9 mouse cellular contexts compared by ENCODE assay signal in the genomic region with DNA sequence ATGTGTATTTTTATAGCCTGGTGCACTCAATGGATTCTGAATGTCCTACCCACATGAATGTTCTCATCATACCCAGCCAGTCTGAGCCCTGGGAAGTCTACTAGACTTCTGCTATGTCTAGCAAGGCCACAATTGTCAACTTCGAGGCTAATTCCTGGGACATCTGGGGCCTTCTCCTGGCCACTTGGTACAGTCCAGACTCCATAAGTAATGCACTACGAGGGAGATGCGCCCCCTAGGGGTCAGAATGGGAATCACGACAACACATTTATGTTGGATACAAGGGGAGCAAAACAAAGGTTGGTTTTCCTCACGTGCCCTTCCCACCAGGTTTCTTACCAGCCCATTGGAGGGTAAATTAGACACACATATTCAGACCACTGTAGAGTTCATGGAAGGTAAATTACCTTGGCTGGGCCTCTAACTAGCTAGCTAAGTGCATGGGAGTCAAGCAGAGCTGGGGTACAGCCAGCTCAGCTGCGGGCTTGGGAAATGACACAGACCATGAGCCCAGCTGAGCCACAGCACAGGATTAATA. TPM values are rescaled to one million over a fixed set of nuclear protein-coding genes. Genes with fewer than 3 reads are reported as not detected.
DNase-seq lines count a peak whose midpoint lies in the region; ATAC-seq and TF ChIP-seq lines count a peak whose summit lies in the region.
"Had no signal": no experiment of that assay in that cellular context is flagged by ENCODE, and none has a peak within 500 bp of the region (broad histone marks: within the 10 kb centered on the region; RNA-seq: fewer than 3 reads in every experiment).

No protein-coding gene starts in this region.

- no peaks in the 10 kb centered on the region for H3K79me2 ChIP-seq in C2C12 (ENCODE audit: control insufficient read depth, insufficient read depth)

- H3K9me3 ChIP-seq in intestine, postnatal 0 days (ENCODE audit: control insufficient read depth) = no peaks in the 10 kb centered on the region
- no peaks in the 10 kb centered on the region for H3K9me3 ChIP-seq in intestine, embryonic 15.5 days
- no peaks in the 10 kb centered on the region for H3K9me3 ChIP-seq in G1E (replicated peaks)
- H3K9me3 ChIP-seq in limb, embryonic 11.5 days (ENCODE audit: control insufficient read depth, low read length) = no peaks in the 10 kb centered on the region
- H3K9me3 ChIP-seq in stomach, postnatal 0 days (ENCODE audit: control insufficient read depth, low read length) = no peaks in the 10 kb centered on the region
- H3K9me3 ChIP-seq: heart, embryonic 13.5 days had no signal

- 32% methylated on average over 6 of the region's 6 CpGs for WGBS in intestine, postnatal 0 days
- WGBS in intestine, embryonic 15.5 days = 37% methylated on average over 6 of the region's 6 CpGs
- WGBS in limb, embryonic 11.5 days = 27% methylated on average over 6 of the region's 6 CpGs
- 32% methylated on average over 6 of the region's 6 CpGs for WGBS in stomach, postnatal 0 days

- no peak overlapping the region for H3K4me3 ChIP-seq in intestine, postnatal 0 days (ENCODE audit: low read depth, low read length)
- H3K4me3 ChIP-seq in intestine, embryonic 15.5 days (replicated peaks) = no peak overlapping the region
- H3K4me3 ChIP-seq in C2C12 (ENCODE audit: insufficient read depth, poor library complexity, severe bottlenecking) (no peak overlapping the region), G1E (ENCODE audit: low read depth, low read length) (no peak overlapping the region)
- no peak overlapping the region for H3K4me3 ChIP-seq in limb, embryonic 11.5 days (ENCODE audit: low read depth, low read length)
- no peak overlapping the region for H3K4me3 ChIP-seq in stomach, postnatal 0 days (ENCODE audit: low read depth, low read length)
- H3K4me3 ChIP-seq: heart, embryonic 13.5 days had no signal

- H3K27me3 ChIP-seq in intestine, postnatal 0 days (replicated peaks; ENCODE audit: control insufficient read depth, insufficient read depth, low read length) = no peaks in the 10 kb centered on the region
- H3K27me3 ChIP-seq in intestine, embryonic 15.5 days (replicated peaks) = no peaks in the 10 kb centered on the region
- H3K27me3 ChIP-seq in C2C12 (ENCODE audit: control insufficient read depth, insufficient read depth, insufficient read length) (no peaks in the 10 kb centered on the region), G1E (ENCODE audit: insufficient read depth, low read length) (peaks cover 12% of the 10 kb centered on the region)
- no peaks in the 10 kb centered on the region for H3K27me3 ChIP-seq in limb, embryonic 11.5 days (ENCODE audit: control insufficient read depth, insufficient read depth, low read length)
- H3K27me3 ChIP-seq in stomach, postnatal 0 days (ENCODE audit: control insufficient read depth, insufficient read depth, low read length) = no peaks in the 10 kb centered on the region; the same call in 1 of the 2 replicates

- no peak overlapping the region for H3ac ChIP-seq in C2C12 (ENCODE audit: control insufficient read depth, insufficient read length, low read depth)

- H3K9ac ChIP-seq in intestine, postnatal 0 days (ENCODE audit: low read depth, low read length) = no peak overlapping the region
- no peak overlapping the region for H3K9ac ChIP-seq in intestine, embryonic 15.5 days
- no peak overlapping the region for H3K9ac ChIP-seq in limb, embryonic 11.5 days (ENCODE audit: low read length)
- H3K9ac ChIP-seq in stomach, postnatal 0 days (ENCODE audit: low read length) = no peak overlapping the region
- H3K9ac ChIP-seq: heart, embryonic 13.5 days had no signal

- H3K79me3 ChIP-seq in C2C12 (ENCODE audit: low read depth) = no peaks in the 10 kb centered on the region

- H3K36me3 ChIP-seq in intestine, postnatal 0 days (ENCODE audit: control insufficient read depth, insufficient read depth) = no peaks in the 10 kb centered on the region
- no peaks in the 10 kb centered on the region for H3K36me3 ChIP-seq in intestine, embryonic 15.5 days
- H3K36me3 ChIP-seq in C2C12 (ENCODE audit: control insufficient read depth, insufficient read depth) (no peaks in the 10 kb centered on the region), G1E (replicated peaks) (no peaks in the 10 kb centered on the region)
- H3K36me3 ChIP-seq in limb, embryonic 11.5 days (ENCODE audit: control insufficient read depth, insufficient read depth, low read length) = no peaks in the 10 kb centered on the region
- no peaks in the 10 kb centered on the region for H3K36me3 ChIP-seq in stomach, postnatal 0 days (ENCODE audit: control insufficient read depth, insufficient read depth, low read length)
- H3K36me3 ChIP-seq: heart, embryonic 13.5 days had no signal

- DNase-seq in G1E (ENCODE audit: low spot score) = no peak
- peak; percentile 81 to 85 for DNase-seq in cerebellum, postnatal 10 days
- peak; percentile 74 for DNase-seq in limb, embryonic 11.5 days (ENCODE audit: low spot score)
- peak; percentile 51 for DNase-seq in stomach, postnatal 0 days (ENCODE audit: low spot score)
- DNase-seq in layer of hippocampus, adult 9-11 months = no peak

- TF ChIP-seq EP300 in stomach, postnatal 0 days (optimal IDR thresholded peaks at IDR 0.05) = no peak

- H3K4me1 ChIP-seq in intestine, postnatal 0 days (replicated peaks; ENCODE audit: control insufficient read depth, insufficient read depth, low read length) = no peaks in the 10 kb centered on the region
- H3K4me1 ChIP-seq in intestine, embryonic 15.5 days (replicated peaks) = peaks cover 13% of the 10 kb centered on the region
- H3K4me1 ChIP-seq in G1E (ENCODE audit: insufficient read depth, low read depth, low read length) = peaks cover 16% of the 10 kb centered on the region
- H3K4me1 ChIP-seq in limb, embryonic 11.5 days (ENCODE audit: control insufficient read depth, insufficient read depth, low read length) = no peaks in the 10 kb centered on the region
- H3K4me1 ChIP-seq in stomach, postnatal 0 days (replicated peaks; ENCODE audit: control insufficient read depth, insufficient read depth) = no peaks in the 10 kb centered on the region

- ATAC-seq in intestine, postnatal 0 days = no peak
- ATAC-seq in intestine, embryonic 15.5 days = no peak
- no peak for ATAC-seq in G1E (ENCODE audit: extremely low read depth, insufficient number of reproducible peaks, low FRiP score, poor library complexity, severe bottlenecking)
- no peak for ATAC-seq in limb, embryonic 11.5 days (ENCODE audit: insufficient number of reproducible peaks, low FRiP score, low TSS enrichment, low read depth)
- ATAC-seq in stomach, postnatal 0 days (ENCODE audit: low FRiP score, low TSS enrichment) = no peak; the same call in 1 of the 2 replicates

- TF ChIP-seq CTCF in intestine, postnatal 0 days (IDR thresholded peaks at IDR 0.05; ENCODE audit: low read depth) = peak; percentile 81
- peak; percentile 9 for TF ChIP-seq CTCF in C2C12 (IDR thresholded peaks at IDR 0.05; ENCODE audit: control insufficient read depth, insufficient read depth, insufficient read length)
- TF ChIP-seq CTCF in G1E (IDR thresholded peaks at IDR 0.05; ENCODE audit: low read depth, low read length) = peak; percentile 73
- peak; percentile 79 for TF ChIP-seq CTCF in stomach, postnatal 0 days (IDR thresholded peaks at IDR 0.05; ENCODE audit: low read depth)

- H3K27ac ChIP-seq in intestine, postnatal 0 days (ENCODE audit: low read depth, low read length) = no peak overlapping the region
- no peak overlapping the region for H3K27ac ChIP-seq in intestine, embryonic 15.5 days
- no peak overlapping the region for H3K27ac ChIP-seq in limb, embryonic 11.5 days (replicated peaks; ENCODE audit: low read depth, low read length)
- no peak overlapping the region for H3K27ac ChIP-seq in stomach, postnatal 0 days (replicated peaks)
- H3K27ac ChIP-seq: heart, embryonic 13.5 days had no signal

- no peak overlapping the region for H3K4me2 ChIP-seq in intestine, postnatal 0 days (replicated peaks; ENCODE audit: low read depth)
- H3K4me2 ChIP-seq in intestine, embryonic 15.5 days (replicated peaks) = no peak overlapping the region
- no peak overlapping the region for H3K4me2 ChIP-seq in limb, embryonic 11.5 days (ENCODE audit: low read depth, severe bottlenecking)
- no peak overlapping the region for H3K4me2 ChIP-seq in stomach, postnatal 0 days (replicated peaks; ENCODE audit: low read depth)

TF ChIP-seq in C2C12, 6 proteins besides CTCF, POLR2A, EP300 and RAD21:
- TF ChIP-seq MAX (IDR thresholded peaks at IDR 0.05) = no peak
- TF ChIP-seq FOSL1 (IDR thresholded peaks at IDR 0.05; ENCODE audit: insufficient read depth, low read length, poor library complexity, severe bottlenecking) = no peak
- TF ChIP-seq CEBPB (IDR thresholded peaks at IDR 0.05; ENCODE audit: low read depth) = no peak
TF ChIP-seq in C2C12: peak in this region for 0.

RNA-seq across cellular contexts. Expression of gene Azin2, which starts 14.0 kb away (rescaled TPM):
- polyA plus RNA-seq in intestine, postnatal 0 days (2015; fragmentation: Nextera tagmentation; extraction: Ambion mirVana) = 13.1 and 13.3 TPM in 2 replicates
- polyA plus RNA-seq in intestine, embryonic 15.5 days (2015; fragmentation: Nextera tagmentation; extraction: Ambion mirVana) = 12.9 and 13.3 TPM in 2 replicates
- 12.5 TPM for polyA plus RNA-seq in C2C12 (2012; fragmentation: generic; extraction: Trizol)
- total RNA-seq in G1E (2014; fragmentation: Nextera tagmentation) = not detected in 2 replicates
- not detected in 2 replicates for total RNA-seq in G1E (2017)
- polyA plus RNA-seq in G1E (2012) = not detected in 2 replicates
- 14.9 and 15.4 TPM in 2 replicates for polyA plus RNA-seq in limb, embryonic 11.5 days (2014; fragmentation: Nextera tagmentation; extraction: Ambion mirVana)
- 10.8 and 12.3 TPM in 2 replicates for polyA plus RNA-seq in stomach, postnatal 0 days (2015; fragmentation: Nextera tagmentation; extraction: Ambion mirVana)

RNA-seq across cellular contexts. Expression of gene Ak2, which starts 43.6 kb away (rescaled TPM):
- 538 and 552 TPM in 2 replicates for polyA plus RNA-seq in intestine, postnatal 0 days (2015; fragmentation: Nextera tagmentation; extraction: Ambion mirVana)
- polyA plus RNA-seq in intestine, embryonic 15.5 days (2015; fragmentation: Nextera tagmentation; extraction: Ambion mirVana) = 297 and 298 TPM in 2 replicates
- polyA plus RNA-seq in C2C12 (2012; fragmentation: generic; extraction: Trizol) (176 TPM), G1E (2012) (166 and 196 TPM in 2 replicates)
- total RNA-seq in G1E (2014; fragmentation: Nextera tagmentation) (103 TPM in 2 replicates), G1E (2017) (209 and 214 TPM in 2 replicates)
- polyA plus RNA-seq in limb, embryonic 11.5 days (2014; fragmentation: Nextera tagmentation; extraction: Ambion mirVana) = 176 and 182 TPM in 2 replicates
- polyA plus RNA-seq in stomach, postnatal 0 days (2015; fragmentation: Nextera tagmentation; extraction: Ambion mirVana) = 137 and 138 TPM in 2 replicates

Comparison
In these comparisons a context has a peak if more than half of its experiments do, and no peak if none do; other contexts are left out.
1. CTCF ChIP-seq: peak in every context shown above with its lines; median percentile 81 in intestine, postnatal 0 days; 79 in stomach, postnatal 0 days; 73 in G1E; 9 in C2C12.
2. DNase-seq: peak in cerebellum, postnatal 10 days (2 of 2), limb, embryonic 11.5 days (single experiment) and stomach, postnatal 0 days (single experiment); none in G1E (single experiment) and layer of hippocampus, adult 9-11 months (single experiment).
3. RNA of gene Azin2, which starts 14.0 kb away (polyA plus RNA-seq): 14.9 to 15.4 TPM in limb, embryonic 11.5 days, 12.9 to 13.3 TPM in intestine, embryonic 15.5 days, 13.1 to 13.3 TPM in intestine, postnatal 0 days, 12.5 TPM in C2C12 (single experiment) and 10.8 to 12.3 TPM in stomach, postnatal 0 days; not detected in G1E; every median in the first group is over 10 times any median in the second.